Mouse (Mus musculus): ENCODE results near the gene Ganab. TPM values are rescaled to one million over a fixed set of nuclear protein-coding genes. Genes with fewer than 3 reads are reported as not detected.

The Ganab gene
- 135 and 159 TPM in 2 replicates for polyA plus RNA-seq (2012; rRNA removed)

GRCm38 (mm10) chr19:8897865-8898495 is at the start of gene Ganab:
Ganab (plus strand) TSS chr19:8898071.

DNA sequence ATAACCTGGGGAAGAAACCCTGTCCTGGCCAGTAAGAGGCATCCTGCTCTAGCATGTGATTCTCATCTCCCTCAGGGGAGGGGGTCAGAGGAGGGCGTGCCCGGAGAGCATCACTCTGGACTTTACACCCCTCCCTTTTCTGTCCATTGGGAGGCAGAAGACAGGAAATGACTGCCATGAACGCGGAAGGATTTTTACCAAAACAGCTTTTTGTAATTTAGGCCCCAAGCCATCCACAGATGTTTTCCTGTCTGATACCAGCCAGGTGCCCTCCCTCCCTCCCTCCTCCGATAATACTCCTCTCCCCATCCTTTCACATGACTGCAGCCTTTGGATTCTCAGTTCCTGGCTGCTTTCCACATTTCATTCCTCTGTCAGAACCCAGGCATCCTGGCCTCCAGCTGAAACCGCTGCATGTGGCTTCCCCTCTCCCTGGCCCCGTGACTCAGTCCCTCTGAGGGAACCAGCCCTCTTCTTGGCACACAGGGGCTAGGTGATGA is 47.4 kb upstream of the Ganab start, which contains the start of gene Lrrn4cl:
Lrrn4cl (plus strand) TSS at position 367 of the 500 bp plus-strand sequence.

GRCm38 (mm10) chr19:8871267-8872186 is 26.3 kb upstream of the Ganab start, which contains the start of gene Ubxn1:
Ubxn1 (plus strand) TSS chr19:8871496.

DNA sequence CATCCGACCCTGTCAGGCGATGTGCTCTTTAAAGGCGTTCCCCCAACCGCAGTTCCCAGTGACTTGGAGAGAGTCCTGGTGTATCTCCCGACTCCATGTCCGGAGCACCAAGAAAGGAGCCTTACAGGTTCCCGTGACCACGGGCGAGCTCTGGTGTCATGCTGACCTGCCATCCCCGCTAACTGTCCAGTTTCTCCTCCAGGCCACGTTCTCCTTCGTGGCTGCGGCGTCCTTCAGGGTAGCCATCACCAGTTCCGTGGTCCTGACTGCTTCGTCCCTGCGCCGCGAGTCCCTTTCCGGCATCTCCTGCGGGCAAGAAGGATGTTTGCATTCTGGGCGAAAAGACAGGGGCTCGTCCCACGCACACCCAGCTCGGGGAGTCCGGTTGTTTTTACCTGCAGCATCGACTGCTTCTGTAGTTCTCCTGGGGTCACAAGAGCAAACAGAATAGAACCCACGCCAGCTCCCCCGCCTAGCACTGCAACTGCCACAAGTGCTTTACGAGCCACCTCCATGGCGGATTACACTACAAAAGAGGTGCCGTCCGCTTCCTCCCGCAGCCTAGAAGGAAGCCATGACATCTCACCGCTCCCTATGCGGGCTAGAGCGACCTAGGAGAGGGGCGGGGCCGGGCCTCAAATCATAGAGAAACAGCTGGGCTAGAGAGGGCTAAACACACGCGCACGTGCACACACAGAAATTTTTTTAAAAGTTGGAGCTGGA is 17.4 kb upstream of the Ganab start, which contains the start of gene Uqcc3:
Uqcc3 (minus strand) TSS at position 613 of the 723 bp plus-strand sequence.

DNA sequence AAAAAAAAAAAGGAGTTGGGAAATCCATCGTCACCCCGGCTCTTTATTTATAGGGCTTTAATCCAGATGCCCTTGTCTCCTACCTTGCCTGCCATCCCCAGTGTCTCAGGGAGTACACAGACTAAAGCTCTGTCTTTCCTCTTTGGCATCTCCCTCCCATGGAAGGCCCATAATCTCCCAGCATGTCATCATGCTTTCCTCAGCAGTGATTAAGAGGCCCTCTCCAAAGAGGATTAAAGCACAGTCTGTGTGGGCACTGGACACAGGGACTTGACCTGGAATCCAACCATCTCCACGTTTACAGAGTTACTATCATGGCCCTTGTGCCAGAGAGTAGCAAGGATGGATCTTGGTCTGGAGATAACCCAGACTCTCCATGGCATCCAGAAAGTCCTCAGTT is 14.3 kb upstream of the Ganab start, which contains the start of the genes Lbhd1 and Gm49403:
Lbhd1 (plus strand) TSS at position 117 of the 400 bp plus-strand sequence.
Gm49403 (plus strand) TSS at position 315 of the 400 bp plus-strand sequence.

DNA sequence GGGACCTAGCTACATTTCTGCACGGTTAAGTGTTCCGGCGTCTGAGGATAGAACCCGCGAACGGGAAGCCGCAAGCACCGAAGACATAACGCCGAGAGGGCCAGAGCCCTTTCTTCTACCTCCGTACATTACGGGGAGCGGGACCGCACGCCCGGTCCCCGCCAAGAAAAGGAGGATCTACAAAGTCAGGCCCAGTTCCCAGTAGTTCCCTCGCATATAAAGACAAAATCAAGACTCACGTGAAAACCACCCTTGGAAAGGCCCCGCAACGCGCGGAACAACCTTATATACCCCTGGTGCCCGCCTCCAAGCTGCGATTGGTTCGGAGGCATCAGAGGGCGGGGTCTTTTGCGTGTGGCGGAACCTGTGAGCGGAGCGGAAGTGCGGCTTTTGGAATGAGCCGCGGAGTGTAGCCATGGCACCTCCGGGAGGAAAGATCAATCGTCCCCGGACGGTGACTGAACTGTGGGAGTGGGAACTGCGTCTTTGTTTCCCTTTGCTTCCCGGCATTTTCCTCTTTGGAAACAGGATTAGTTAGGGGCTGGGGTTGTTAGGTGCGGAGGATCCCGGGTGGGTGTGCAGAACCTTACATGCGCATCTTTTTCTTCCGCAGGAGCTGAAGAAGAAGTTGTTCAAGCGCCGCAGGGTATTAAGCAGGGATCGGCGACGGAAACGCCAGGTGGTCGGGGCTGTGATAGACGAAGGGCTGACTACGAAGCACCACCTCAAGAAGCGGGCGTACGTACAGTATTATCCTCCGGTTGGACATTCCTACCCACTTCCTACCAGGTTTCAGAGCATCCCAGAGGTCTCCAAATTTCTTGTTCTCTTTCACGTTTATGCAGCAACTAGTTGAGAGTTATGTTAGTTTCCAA is 9.1 kb upstream of the Ganab start, which contains the start of the genes 1810009A15Rik and Gm49416:
1810009A15Rik (plus strand) TSS at position 343 of the 875 bp plus-strand sequence.
Gm49416 (plus strand) TSS at position 416 of the 875 bp plus-strand sequence.

GRCm38 (mm10) chr19:8892829-8893766 is 4.8 kb upstream of the Ganab start, which contains the start of gene Ints5:
Ints5 (plus strand) TSS chr19:8893005.

GRCm38 (mm10) chr19:8920073-8920736 is 22.3 kb downstream of the Ganab start, which contains the start of gene B3gat3:
B3gat3 (plus strand) TSS chr19:8920374.

GRCm38 (mm10) chr19:8929224-8930088 is 31.6 kb downstream of the Ganab start, which contains the start of the genes Rom1 and Eml3:
Rom1 (minus strand) TSS chr19:8929356.
Eml3 (plus strand) TSS chr19:8929552.

DNA sequence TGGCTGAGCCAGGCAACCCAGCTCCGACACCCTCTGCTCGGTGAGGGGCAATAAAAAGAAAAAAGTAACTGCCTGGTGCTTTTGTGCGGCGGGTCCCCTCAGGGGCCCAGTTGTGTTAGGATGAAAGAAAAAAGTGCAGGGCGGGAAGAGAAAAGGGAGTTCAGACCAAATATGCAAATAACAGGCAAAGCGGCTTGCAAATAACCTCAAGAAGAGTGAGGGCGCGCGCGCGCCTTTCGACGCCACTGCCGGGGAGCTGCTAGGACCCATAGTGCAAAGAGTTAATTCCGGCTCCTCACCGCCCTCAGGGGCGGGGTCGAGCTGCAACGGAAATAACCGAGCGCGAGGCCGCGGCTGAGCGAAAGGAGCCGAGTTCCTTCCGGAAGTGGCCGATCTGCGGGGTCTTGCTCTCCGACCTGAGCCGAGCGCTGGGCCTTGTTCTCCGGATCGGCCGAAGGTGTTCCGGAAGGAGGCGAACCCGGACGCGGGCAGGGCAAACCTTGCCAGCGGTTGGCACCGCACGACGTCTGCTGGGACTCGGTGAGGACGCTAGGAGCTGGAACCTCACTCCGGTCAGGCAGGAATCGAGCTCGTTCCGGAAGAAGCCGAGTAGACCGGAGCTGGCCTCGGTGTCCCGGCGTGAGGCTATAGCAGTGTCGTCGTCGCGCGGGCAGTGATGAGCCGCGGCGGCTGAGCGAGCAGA is 43.8 kb downstream of the Ganab start, which contains the start of gene Mta2:
Mta2 (plus strand) TSS at position 361 of the 703 bp plus-strand sequence.

GRCm38 (mm10) chr19:8953135-8954039 is 55.5 kb downstream of the Ganab start, which contains the start of gene Tut1:
Tut1 (plus strand) TSS chr19:8953847.

Other genes with a start within 250 kb of the Ganab start
- 0.27 and 0.39 TPM in 2 replicates for gene Chrm1, start 234.3 kb upstream of the Ganab start, polyA plus RNA-seq (2012; rRNA removed)
- 264 and 289 TPM in 2 replicates for gene Slc3a2, start 174.7 kb upstream of the Ganab start, polyA plus RNA-seq (2012; rRNA removed)
- gene Wdr74, start 162.2 kb upstream of the Ganab start, polyA plus RNA-seq (2012; rRNA removed), result 39.6 and 45.2 TPM in 2 replicates
- not detected in 2 replicates for gene 1700092M07Rik, start 157.4 kb upstream of the Ganab start, polyA plus RNA-seq (2012; rRNA removed)
- gene Stx5a, start 156.7 kb upstream of the Ganab start, polyA plus RNA-seq (2012; rRNA removed), result 114 and 132 TPM in 2 replicates
- 61.6 and 71.3 TPM in 2 replicates for gene Nxf1, start 141.0 kb upstream of the Ganab start, polyA plus RNA-seq (2012; rRNA removed)
- 276 and 327 TPM in 2 replicates for gene Tmem223, start 127.1 kb upstream of the Ganab start, polyA plus RNA-seq (2012; rRNA removed)
- 127 and 136 TPM in 2 replicates for gene Tmem179b, start 123.6 kb upstream of the Ganab start, polyA plus RNA-seq (2012; rRNA removed)
- gene Taf6l, start 111.7 kb upstream of the Ganab start, polyA plus RNA-seq (2012; rRNA removed), result 26.9 and 28.3 TPM in 2 replicates
- gene Polr2g, start 99.5 kb upstream of the Ganab start, polyA plus RNA-seq (2012; rRNA removed), result 24.6 and 45.5 TPM in 2 replicates
- gene Zbtb3, start 95.5 kb upstream of the Ganab start, polyA plus RNA-seq (2012; rRNA removed), result 3.0 and 3.2 TPM in 2 replicates
- gene Ttc9c, start 78.7 kb upstream of the Ganab start, polyA plus RNA-seq (2012; rRNA removed), result 12.5 and 19.6 TPM in 2 replicates
- 16.0 and 24.5 TPM in 2 replicates for gene Hnrnpul2, start 78.1 kb upstream of the Ganab start, polyA plus RNA-seq (2012; rRNA removed)
- gene AC129217.1, start 68.3 kb upstream of the Ganab start, polyA plus RNA-seq (2012; rRNA removed), result 0.68 TPM in 1 of 2 replicates, not detected in the other
- 183 and 186 TPM in 2 replicates for gene Bscl2, start 60.6 kb upstream of the Ganab start, polyA plus RNA-seq (2012; rRNA removed)
- gene Gng3, start 58.9 kb upstream of the Ganab start, polyA plus RNA-seq (2012; rRNA removed), result 1.5 and 1.9 TPM in 2 replicates
- gene Lrrn4cl, start 47.3 kb upstream of the Ganab start, polyA plus RNA-seq (2012; rRNA removed), result 3.2 and 4.4 TPM in 2 replicates
- 115 and 129 TPM in 2 replicates for gene Ubxn1, start 26.6 kb upstream of the Ganab start, polyA plus RNA-seq (2012; rRNA removed)
- 22.7 and 33.5 TPM in 2 replicates for gene Uqcc3, start 17.1 kb upstream of the Ganab start, polyA plus RNA-seq (2012; rRNA removed)
- 0.85 and 1.2 TPM in 2 replicates for gene Lbhd1, start 14.3 kb upstream of the Ganab start, polyA plus RNA-seq (2012; rRNA removed)
- gene Gm49403, start 14.1 kb upstream of the Ganab start, polyA plus RNA-seq (2012; rRNA removed), result not detected in 2 replicates
- 19.1 and 24.3 TPM in 2 replicates for gene 1810009A15Rik, start 9.2 kb upstream of the Ganab start, polyA plus RNA-seq (2012; rRNA removed)
- not detected in 2 replicates for gene Gm49416, start 9.1 kb upstream of the Ganab start, polyA plus RNA-seq (2012; rRNA removed)
- 37.5 and 40.2 TPM in 2 replicates for gene Ints5, start 5.1 kb upstream of the Ganab start, polyA plus RNA-seq (2012; rRNA removed)
- gene B3gat3, start 22.3 kb downstream of the Ganab start, polyA plus RNA-seq (2012; rRNA removed), result 118 and 124 TPM in 2 replicates
- gene Rom1, start 31.3 kb downstream of the Ganab start, polyA plus RNA-seq (2012; rRNA removed), result 23.4 and 23.7 TPM in 2 replicates
- gene Eml3, start 31.5 kb downstream of the Ganab start, polyA plus RNA-seq (2012; rRNA removed), result 73.5 and 83.4 TPM in 2 replicates
- 21.7 and 22.8 TPM in 2 replicates for gene Mta2, start 43.8 kb downstream of the Ganab start, polyA plus RNA-seq (2012; rRNA removed)
- gene Tut1, start 55.8 kb downstream of the Ganab start, polyA plus RNA-seq (2012; rRNA removed), result 24.1 and 25.9 TPM in 2 replicates
- 306 and 361 TPM in 2 replicates for gene Eef1g, start 69.0 kb downstream of the Ganab start, polyA plus RNA-seq (2012; rRNA removed)
- gene Ahnak, start 91.2 kb downstream of the Ganab start, polyA plus RNA-seq (2012; rRNA removed), result 16.0 and 16.5 TPM in 2 replicates
- gene Scgb1a1, start 189.9 kb downstream of the Ganab start, polyA plus RNA-seq (2012; rRNA removed), result 5.3 TPM in 1 of 2 replicates, not detected in the other
- 2.3 and 2.6 TPM in 2 replicates for gene Asrgl1, start 237.6 kb downstream of the Ganab start, polyA plus RNA-seq (2012; rRNA removed)